Comparison of ENCODE assay signal across 19 mouse cellular contexts in the genomic region with DNA sequence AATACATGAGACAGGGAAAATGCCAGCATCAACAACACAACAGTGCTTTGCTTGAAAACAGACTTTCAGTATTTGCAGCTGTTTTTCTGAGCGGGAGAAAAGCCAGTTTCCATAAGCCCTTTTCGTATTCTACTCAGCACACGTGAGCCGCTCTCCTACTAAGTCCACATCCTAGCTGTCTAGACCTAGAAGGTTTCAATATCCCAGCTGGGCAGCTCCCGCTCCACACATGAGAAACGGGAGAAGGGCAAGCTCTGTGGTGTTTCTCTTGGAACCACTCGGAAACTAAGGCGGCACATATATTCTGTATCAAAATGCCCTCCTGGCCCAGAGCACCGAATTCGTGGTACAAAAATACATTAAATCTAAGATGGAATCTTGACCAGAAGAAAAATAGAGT.
"Had no signal": no experiment of that assay in that cellular context is flagged by ENCODE, and none has a peak within 500 bp of the region (broad histone marks: within the 10 kb centered on the region; RNA-seq: fewer than 3 reads in every experiment).

No protein-coding gene starts in this region.

- H3K9ac ChIP-seq: limb, embryonic 12.5 days; liver, embryonic 13.5 days; midbrain, embryonic 12.5 days; midbrain, embryonic 15.5 days; neural tube, embryonic 12.5 days; neural tube, embryonic 15.5 days; stomach, embryonic 15.5 days had no signal

- H3K4me3 ChIP-seq: layer of hippocampus, adult 2 months; limb, embryonic 12.5 days; liver, embryonic 13.5 days; midbrain, embryonic 12.5 days; midbrain, embryonic 15.5 days; neural tube, embryonic 12.5 days; neural tube, embryonic 15.5 days; stomach, embryonic 15.5 days had no signal

- H3K4me2 ChIP-seq: limb, embryonic 12.5 days; liver, embryonic 13.5 days; midbrain, embryonic 12.5 days; midbrain, embryonic 15.5 days; neural tube, embryonic 12.5 days; neural tube, embryonic 15.5 days; stomach, embryonic 15.5 days had no signal

- ATAC-seq: midbrain, embryonic 15.5 days had no signal

- H3K9me3 ChIP-seq: limb, embryonic 12.5 days; liver, embryonic 13.5 days; midbrain, embryonic 12.5 days; midbrain, embryonic 15.5 days; neural tube, embryonic 12.5 days; neural tube, embryonic 15.5 days; stomach, embryonic 15.5 days had no signal

- H3K36me3 ChIP-seq: liver, embryonic 13.5 days; midbrain, embryonic 12.5 days; midbrain, embryonic 15.5 days; neural tube, embryonic 12.5 days had no signal

- H3K4me1 ChIP-seq: limb, embryonic 12.5 days; liver, embryonic 13.5 days; midbrain, embryonic 12.5 days; midbrain, embryonic 15.5 days; neural tube, embryonic 12.5 days; neural tube, embryonic 15.5 days; stomach, embryonic 15.5 days had no signal

- DNase-seq: kidney, adult 11 months; kidney, adult 8-10 months; kidney, postnatal 25 days; layer of hippocampus, adult 9-11 months; liver, embryonic 13.5 days; lung, adult 2 months; lung, postnatal 14 days; lung, postnatal 4 days; right cerebral cortex, adult 18-20 months; right cerebral cortex, postnatal 14 days; right cerebral cortex, postnatal 4 days; thymus, postnatal 25 days had no signal

- H3K27ac ChIP-seq: layer of hippocampus, adult 2 months; limb, embryonic 12.5 days; liver, embryonic 13.5 days; midbrain, embryonic 12.5 days; midbrain, embryonic 15.5 days; neural tube, embryonic 12.5 days; neural tube, embryonic 15.5 days; stomach, embryonic 15.5 days had no signal

- H3K27me3 ChIP-seq: limb, embryonic 12.5 days; liver, embryonic 13.5 days; midbrain, embryonic 12.5 days; midbrain, embryonic 15.5 days; neural tube, embryonic 12.5 days; neural tube, embryonic 15.5 days; stomach, embryonic 15.5 days had no signal
